Mouse (Mus musculus): ENCODE data around the gene Rgma.

Gene Rgma

GRCm38 (mm10) chr7:73375257-73376100 is at the start of gene Rgma:
Rgma (plus strand) TSS chr7:73375509.
- peak; percentile 53 to 70 for DNase-seq

DNA sequence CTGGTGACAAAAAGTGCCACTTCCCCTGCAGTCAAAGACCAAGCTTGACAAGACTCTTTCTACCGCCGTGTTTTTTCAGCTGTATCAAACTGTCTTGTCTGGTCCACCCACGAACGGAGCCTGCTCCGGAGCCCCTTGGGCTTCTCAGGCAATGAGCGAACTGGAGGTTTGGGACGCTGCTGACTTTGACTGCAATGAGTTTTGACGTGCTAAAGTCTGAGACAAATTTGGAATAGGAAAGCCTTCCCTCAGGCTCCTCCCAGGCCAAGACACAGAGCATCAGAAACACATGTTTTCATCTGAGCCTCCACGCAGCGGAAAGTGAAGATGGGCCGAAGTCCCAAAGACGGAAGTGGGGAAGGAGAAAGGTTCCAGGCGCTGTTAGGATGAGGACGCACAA is 49.1 kb upstream of the Rgma start:
- no peak for DNase-seq

DNA sequence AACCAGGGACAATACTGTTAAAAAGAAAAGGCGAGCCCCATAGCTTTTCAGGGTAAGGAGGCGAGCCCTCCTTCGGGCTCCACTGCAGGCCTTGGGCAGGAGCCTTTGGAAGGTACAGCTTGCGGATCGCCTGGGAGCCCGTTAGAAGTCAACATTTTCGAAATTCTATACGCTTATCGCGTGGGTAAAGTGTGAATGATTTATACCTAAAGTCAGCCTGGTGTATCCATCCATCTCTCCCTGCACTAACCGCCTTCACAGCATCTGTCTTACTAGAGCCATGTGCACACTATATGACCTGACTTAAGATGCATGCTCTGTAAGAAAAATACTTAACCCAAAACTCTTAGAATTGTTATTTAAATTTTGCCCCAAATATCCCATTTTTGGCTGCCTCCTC is 48.6 kb upstream of the Rgma start:
- DNase-seq = no peak

DNA sequence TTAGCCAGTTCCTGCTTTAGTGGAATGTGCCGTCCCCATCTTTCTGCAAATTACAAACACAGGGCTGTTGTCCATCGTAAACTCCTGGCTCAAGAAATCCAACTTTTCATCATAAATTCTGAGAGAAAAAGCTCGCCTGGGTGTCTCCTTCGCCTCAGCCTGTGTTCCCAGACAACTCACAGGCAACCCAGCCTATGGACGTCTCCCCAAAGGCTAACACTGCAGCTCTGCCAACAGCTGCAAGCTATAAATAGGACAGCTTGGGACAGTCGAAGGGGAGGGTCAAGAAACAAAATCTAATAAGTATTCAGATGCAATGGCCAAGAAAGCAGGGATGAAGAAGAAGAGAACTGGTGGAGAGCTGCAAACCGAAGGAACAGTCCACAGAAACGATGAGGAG is 48.1 kb upstream of the Rgma start:
- peak; percentile 40 to 63 for DNase-seq

DNA sequence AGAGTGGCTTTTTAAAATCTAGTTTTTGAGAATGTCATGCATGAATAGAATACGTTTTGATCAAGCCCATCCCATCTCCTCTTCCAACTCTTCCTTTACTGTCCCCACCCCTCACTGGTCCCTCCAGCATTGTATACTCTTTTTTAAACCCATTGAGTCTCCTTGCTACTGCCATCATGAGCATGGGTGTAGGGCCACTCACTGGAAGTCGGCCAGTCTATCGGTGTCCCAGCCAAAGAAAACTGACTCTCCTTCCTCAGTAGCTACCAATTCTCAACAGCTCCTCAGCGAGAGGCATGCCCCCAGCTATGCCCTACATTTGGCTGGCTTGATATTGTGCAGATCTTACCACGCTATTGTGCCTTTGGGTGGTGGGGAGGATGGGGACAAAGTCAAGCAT is 47.7 kb upstream of the Rgma start:
- no peak for DNase-seq

DNA sequence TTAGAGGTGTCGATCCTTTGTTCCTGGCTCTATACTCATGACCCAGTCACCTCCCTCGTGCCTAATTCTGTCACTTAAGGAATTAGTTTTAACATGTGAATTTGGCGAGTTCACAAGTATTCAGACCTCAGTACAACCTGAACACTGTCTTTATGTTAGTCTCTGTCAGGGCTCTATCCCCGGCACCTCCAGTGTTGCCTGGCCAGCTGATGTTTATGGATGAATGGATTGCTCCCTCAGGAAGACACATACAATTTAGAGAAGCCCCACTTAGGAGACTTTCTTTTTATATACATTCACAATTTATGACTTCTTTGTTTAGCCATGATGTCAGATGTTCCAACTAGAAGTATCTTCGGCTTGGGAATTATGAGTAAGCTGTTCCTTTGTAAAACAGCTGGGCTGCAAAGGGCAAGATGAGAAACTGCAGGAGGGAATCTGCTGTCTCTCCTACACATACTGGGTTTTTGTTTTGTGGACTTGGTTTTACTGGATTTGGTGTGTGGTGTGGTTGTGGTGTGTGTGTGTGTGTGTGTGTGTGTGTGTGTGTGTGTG is 46.6 kb upstream of the Rgma start:
- no peak for DNase-seq

- no peak for DNase-seq
Measured at GRCm38 (mm10) chr7:73330754-73331153, 44.6 kb upstream of the Rgma start.

DNA sequence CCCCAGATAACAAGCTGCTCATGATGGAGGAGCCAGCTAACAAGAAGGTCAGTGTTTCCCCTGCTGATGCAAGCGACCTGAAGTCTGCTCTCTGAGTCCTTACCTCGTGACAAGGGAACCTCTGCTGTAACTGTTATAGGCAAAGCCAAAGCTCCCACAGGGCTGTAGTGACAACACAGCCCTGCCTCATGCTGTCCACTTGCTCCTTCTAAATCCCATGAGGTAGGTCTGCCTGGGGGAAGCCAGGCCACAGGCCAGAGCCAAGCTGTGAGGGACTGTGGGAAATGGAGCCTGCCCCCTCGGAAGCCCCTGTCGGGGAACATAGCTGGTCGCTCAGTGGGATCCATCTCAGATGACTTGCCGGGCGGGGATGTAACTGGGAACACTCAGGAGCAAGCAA is 43.7 kb upstream of the Rgma start:
- no peak for DNase-seq

DNA sequence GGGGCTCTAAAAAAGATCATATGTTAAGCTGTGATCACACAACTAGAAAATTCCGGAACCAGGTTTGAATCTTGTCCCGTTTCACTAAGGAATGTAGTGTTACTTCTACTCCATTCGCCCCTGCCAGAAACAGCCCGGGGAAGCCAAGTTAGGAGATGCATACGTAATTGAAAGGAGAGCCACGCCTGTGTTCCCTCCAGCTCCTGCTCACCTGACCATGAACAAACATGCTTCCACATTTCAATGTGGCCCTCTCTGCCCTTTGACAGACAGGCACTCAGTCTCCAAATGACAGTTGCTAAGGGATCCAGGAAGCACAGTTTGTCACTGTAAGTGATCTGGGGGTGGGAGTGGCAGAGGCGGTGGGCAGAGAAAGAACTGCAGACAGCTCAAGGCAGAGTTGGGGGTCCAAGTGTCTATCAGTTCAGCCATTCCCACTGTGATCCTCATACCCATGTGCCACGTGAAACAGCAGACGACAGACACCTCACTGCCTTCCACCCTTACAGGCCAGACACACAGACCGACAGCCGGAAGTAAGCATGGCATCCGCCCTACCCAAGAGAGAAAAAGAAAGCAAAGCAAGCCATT is 41.8 kb upstream of the Rgma start:
- peak in 1 of 2 experiments; percentile 18 for DNase-seq

DNA sequence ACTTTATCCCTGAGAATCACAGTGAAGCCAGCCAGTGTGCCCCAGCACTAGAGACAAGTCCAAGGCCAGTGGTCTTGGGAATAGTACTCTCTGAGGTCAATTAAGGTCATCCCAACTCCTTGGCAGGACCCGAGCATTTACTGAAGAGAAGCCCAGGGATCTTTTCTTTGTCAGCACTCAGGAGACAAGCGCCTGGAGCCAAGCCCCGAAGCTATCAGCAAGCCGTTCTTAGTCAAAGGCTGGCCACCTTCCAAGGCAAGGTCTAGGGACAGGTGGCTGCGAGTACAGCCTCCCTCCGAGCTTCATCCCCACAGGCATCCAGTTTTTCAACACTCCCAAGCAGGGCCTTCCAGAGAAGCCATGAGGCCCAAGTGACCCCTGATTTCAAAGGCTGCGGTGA is 40.4 kb upstream of the Rgma start:
- DNase-seq = no peak

GRCm38 (mm10) chr7:73336380-73336779 is 38.9 kb upstream of the Rgma start:
- DNase-seq = no peak

DNA sequence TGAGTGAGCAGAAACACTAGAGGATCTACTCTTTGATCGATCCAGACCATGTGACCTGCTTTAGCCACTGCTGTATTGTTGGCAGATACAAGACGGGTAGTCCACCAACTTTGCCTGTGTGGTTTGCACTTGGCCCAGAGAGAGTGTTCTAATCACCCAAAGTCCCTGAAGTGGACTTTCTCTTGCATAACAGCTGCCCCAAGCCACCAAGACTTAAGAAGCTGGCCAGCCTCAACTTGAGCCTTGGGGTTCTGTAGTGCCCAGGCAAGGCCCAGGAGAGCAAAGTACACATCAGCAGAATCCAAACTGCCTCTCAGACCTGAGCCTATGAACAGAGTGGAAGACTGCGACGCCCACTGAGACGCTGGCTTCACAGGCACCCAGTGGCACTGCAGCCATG is 37.0 kb upstream of the Rgma start:
- DNase-seq = peak; percentile 9 to 62

DNA sequence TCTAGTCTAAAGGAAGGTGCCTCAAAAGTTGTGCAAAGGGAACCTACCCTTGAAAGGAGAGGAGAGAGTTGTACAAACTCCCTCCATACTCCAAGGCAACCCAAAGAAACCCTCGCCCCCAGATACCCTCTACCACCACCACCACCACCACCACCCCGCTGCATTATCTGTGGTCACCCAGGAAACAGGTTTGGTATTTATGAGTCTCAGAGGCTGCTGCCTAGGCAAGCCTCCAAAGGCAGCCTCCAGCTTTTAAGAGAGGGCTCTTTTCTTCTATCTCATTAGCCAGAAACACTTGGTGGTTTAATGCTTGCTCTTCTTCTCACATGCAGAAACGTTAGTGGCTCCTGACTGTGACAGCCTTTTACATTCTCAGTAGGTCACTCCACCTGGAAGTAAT is 31.5 kb upstream of the Rgma start:
- DNase-seq = no peak

GRCm38 (mm10) chr7:73348585-73349124 is 26.7 kb upstream of the Rgma start:
- DNase-seq = no peak

DNA sequence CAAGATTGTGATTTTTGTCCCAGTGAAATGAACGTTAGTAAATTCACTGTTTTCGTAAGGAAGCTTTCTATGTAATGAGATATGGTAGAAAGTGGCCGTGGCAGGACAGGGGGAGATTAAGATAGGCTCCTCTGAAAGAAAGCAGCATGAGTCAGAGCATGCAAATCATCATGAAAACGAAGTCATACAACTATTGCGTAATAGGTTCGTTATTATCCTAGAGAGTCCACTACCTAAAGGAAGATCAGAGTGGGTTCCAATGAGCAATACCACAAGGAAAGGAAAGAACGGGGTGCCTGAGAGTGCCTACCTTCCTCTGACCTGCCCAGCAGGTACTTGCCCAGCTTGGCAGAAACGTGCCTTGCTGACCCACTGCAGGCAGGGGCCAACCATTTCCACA is 26.2 kb upstream of the Rgma start:
- no peak for DNase-seq

DNA sequence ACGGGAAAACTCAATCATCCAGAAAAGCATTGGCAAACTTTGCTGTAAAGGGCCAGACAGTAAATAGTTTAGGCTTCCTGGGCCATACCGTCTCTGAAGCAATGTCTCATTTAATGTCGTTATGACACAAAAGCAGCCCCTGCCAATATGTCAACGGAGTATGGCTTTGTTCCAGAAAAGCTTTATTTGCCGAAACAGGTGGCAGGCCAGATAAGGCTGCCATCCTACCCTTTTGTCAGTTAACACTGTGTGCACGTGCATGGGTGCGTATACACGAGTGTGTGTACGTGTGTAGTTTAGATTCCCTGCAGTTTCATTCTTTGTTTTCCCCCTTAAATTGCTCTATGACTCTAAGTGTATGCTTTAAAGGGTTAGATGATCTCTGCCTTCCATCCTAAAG is 20.1 kb upstream of the Rgma start:
- DNase-seq = no peak

DNA sequence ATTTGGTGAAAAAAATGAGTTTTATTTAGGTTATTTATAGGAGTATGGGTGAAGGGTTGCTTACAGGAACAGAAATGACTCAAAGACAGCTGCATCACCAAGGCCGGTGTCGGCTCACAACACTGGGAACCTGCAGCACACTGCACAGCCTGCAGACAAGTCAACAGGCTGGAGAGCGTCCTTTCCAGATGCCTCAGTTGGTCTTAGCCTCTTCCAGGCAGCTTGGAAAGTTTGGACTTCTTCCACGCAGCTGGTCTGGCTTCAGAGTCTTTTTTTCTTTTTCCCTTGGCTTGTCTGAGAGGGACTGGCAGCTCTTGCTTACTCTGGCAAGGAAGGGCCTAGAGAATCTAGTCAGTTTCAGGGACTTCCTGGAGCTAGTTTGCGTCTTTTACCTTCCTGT is 18.4 kb upstream of the Rgma start:
- DNase-seq = no peak

DNA sequence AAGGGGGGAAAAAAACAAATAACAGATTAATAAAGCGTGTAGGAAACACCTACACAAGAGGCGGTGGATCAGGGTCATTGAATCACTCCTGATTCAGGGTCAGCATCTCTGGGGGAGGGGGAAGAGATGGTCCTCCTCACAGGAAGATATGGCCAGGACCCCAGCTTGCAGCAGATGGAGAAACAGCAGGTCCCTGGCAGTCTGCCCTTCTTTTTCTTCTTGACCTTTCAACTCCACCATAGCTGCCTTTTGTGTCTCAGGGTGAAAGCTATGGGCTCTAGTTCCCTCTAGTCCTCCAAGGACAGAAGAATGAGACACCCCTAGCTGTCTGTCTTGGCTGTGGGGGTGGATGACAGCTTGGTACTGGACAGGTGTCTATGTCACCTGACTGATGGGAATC is 17.7 kb upstream of the Rgma start:
- no peak for DNase-seq

DNA sequence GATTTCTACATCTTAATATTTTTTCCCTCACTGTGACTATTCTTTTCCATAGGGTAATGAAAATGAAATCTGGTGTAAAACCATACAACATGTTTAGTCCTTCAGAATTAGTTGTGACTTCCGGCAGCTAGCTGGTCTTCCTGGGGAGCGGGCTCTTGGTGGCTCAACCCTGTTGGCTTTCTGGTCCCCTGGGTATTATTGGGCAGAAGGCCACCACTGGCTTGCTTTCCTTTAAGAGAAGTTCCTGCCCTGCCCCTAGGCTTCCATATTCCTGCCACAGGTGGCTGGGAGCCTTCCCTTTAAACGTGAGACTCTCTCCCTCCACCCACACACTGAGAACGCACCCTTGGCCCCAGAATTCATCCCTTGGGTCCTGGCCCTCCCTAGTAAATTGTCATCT is 9.8 kb upstream of the Rgma start:
- no peak for DNase-seq

DNA sequence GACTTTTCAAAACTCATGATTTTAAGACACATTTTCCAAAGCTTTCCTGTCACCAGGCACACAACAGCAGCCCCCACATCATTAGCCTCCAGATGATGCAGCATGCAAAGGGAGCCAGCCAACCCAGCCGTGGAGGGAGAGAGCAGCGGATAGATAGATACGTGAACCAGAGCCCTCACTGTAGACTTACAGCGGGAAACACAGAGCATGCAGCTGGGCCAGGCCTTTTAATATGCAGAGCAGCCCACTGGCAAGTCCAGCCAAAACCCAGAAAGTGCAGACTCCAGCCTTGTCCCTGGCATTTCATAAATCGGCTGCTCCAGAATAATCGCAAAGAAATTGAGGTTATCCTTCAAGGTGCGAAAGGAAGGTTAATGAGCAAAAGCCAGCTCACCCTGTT is 9.3 kb upstream of the Rgma start:
- no peak for DNase-seq

DNA sequence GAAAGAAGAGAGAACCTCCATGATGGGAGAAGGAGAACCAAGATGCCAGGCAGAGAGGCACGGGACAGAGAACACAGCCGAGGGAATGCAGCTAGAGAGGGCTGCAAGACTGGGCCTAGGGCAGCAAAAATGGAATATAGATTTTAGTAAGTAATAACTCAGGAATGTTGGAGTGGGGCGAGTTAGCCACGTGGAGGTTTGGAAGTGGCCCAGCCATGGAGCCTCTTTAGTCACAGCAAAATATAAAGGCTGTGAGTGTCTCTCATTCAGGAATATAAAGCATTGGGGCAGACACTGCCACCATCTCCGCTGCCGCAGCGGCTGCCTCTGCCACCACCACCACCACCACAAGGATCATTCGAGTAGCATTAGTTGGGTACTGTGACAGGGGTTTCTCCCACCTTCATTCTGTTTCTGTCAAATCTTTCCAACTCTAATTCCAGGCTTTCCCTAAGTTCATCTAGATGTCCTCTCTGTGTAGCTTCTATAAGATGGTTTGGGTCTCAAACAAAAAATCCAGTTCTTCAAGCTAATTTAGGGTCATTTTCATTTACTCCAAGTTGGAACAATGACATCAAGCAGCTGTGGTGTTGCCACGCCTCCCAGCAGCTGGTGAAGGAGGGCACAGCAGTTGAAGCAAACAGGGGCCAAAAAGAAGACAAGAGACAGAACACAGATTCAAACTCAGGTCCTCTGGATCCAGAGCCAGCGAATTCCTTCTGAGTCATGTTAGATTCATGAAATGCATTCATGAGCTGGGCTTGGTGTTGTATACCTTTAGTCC is 7.4 kb upstream of the Rgma start:
- no peak for DNase-seq

DNA sequence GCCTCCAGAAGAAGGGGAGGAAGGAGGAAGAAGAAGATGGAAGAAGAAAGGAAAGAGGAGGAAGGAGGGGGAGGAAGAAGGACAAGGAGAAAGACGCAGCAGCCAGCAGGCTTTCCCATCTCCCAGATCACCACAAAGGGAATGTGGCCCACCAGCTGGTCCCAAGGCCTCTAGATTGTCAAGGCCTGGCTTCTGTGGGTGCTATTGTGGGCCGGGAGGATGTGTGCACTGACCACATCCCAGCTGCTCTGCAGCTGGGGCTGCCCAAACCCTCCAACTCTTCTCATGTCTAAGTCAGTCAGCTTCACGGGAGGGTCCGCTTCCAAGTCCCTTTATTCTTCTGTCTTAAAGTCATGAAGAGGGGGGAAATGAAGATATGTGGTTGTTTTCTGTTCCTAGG is 5.3 kb upstream of the Rgma start:
- peak in 1 of 2 experiments; percentile 65 for DNase-seq

- no peak for DNase-seq
Measured at GRCm38 (mm10) chr7:73371587-73372321, 3.6 kb upstream of the Rgma start.

Measured in lung, postnatal 4 days (tissue).